Comparison of ENCODE assay signal across 21 mouse cellular contexts in the genomic region with DNA sequence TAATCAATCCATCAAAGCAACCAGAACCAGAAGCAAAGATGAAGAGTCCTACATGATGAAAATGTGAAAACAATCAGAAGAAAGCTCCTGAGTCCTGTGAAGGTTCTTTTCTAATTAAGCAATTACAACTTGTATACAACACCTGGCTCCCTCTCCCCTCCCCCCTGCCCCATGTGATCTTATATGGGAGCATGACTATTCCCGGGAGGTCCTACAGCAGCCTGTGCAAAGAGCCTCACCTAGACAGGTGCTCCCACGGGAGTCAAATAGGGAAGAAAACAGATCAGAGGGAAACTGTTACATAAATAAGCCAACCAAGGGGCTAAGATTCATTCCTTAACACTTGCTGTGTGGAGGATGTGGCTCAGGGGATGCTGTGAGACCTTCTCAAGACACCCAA.
DNase-seq lines count a peak whose midpoint lies in the region; ATAC-seq lines count a peak whose summit lies in the region.
"Had no signal": no experiment of that assay in that cellular context is flagged by ENCODE, and none has a peak within 500 bp of the region (broad histone marks: within the 10 kb centered on the region; RNA-seq: fewer than 3 reads in every experiment).

No protein-coding gene starts in this region.

- no peak overlapping the region for H3K4me2 ChIP-seq in embryonic facial prominence, embryonic 14.5 days (ENCODE audit: low read depth, low read length)
- H3K4me2 ChIP-seq in embryonic facial prominence, embryonic 15.5 days (replicated peaks): no peak overlapping the region
- no peak overlapping the region for H3K4me2 ChIP-seq in kidney, embryonic 16.5 days (replicated peaks; ENCODE audit: low read depth, low read length)

- no peaks in the 10 kb centered on the region for H3K36me3 ChIP-seq in embryonic facial prominence, embryonic 14.5 days (ENCODE audit: control insufficient read depth, insufficient read depth, low read length)
- H3K36me3 ChIP-seq in embryonic facial prominence, embryonic 10.5 days (replicated peaks): no peaks in the 10 kb centered on the region
- no peaks in the 10 kb centered on the region for H3K36me3 ChIP-seq in heart, embryonic 10.5 days
- no peaks in the 10 kb centered on the region for H3K36me3 ChIP-seq in embryonic facial prominence, embryonic 15.5 days
- no peaks in the 10 kb centered on the region for H3K36me3 ChIP-seq in kidney, embryonic 16.5 days (ENCODE audit: insufficient read depth, low read length)
- H3K36me3 ChIP-seq: G1E had no signal

- DNase-seq in embryonic facial prominence, embryonic 14.5 days (ENCODE audit: low spot score): peak; percentile 75
- no peak for DNase-seq in embryonic facial prominence, embryonic 10.5 days (ENCODE audit: low spot score)
- no peak for DNase-seq in heart, embryonic 10.5 days (ENCODE audit: low spot score)
- DNase-seq in heart, postnatal 14 days: no peak
- DNase-seq: adrenal gland, adult 2 months; adrenal gland, adult 8-10 months; adrenal gland, postnatal 10 days; adrenal gland, postnatal 14 days; adrenal gland, postnatal 25 days; adrenal gland, postnatal 36 days; B cell, adult 2 months; cerebellum, adult 11 months; cerebellum, adult 11-12 months; cerebellum, adult 18-20 months had no signal

- WGBS in embryonic facial prominence, embryonic 14.5 days: 73% methylated on average over 2 of the region's 2 CpGs
- WGBS in embryonic facial prominence, embryonic 10.5 days: 88% methylated on average over 2 of the region's 2 CpGs
- WGBS in heart, embryonic 10.5 days: 74% methylated on average over 2 of the region's 2 CpGs
- WGBS in embryonic facial prominence, embryonic 15.5 days: 64% methylated on average over 2 of the region's 2 CpGs
- 64% methylated on average over 2 of the region's 2 CpGs for WGBS in kidney, embryonic 16.5 days

- no peak overlapping the region for H3K27ac ChIP-seq in embryonic facial prominence, embryonic 14.5 days (replicated peaks; ENCODE audit: low read depth, low read length)
- no peak overlapping the region for H3K27ac ChIP-seq in embryonic facial prominence, embryonic 10.5 days (replicated peaks)
- H3K27ac ChIP-seq in heart, embryonic 10.5 days: peak overlapping the region; percentile 44; the same call in 1 of the 2 replicates
- no peak overlapping the region for H3K27ac ChIP-seq in embryonic facial prominence, embryonic 15.5 days (replicated peaks)
- H3K27ac ChIP-seq in kidney, embryonic 16.5 days (ENCODE audit: low read length): no peak overlapping the region

- ATAC-seq in embryonic facial prominence, embryonic 14.5 days (ENCODE audit: low read depth): peak; percentile 89
- ATAC-seq in embryonic facial prominence, embryonic 15.5 days (ENCODE audit: insufficient number of reproducible peaks, low FRiP score, low TSS enrichment, low read depth): peak; percentile 73
- no peak for ATAC-seq in kidney, embryonic 16.5 days (ENCODE audit: low FRiP score, low TSS enrichment)
- ATAC-seq: activated CD4-positive, CD25-positive, alpha-beta regulatory T cell, adult 4 months; CD4-positive, CD25-positive, alpha-beta regulatory T cell, adult 4 months; Patski had no signal

- H3K9me3 ChIP-seq in embryonic facial prominence, embryonic 14.5 days (ENCODE audit: control insufficient read depth, low read length): no peaks in the 10 kb centered on the region
- no peaks in the 10 kb centered on the region for H3K9me3 ChIP-seq in embryonic facial prominence, embryonic 10.5 days
- no peaks in the 10 kb centered on the region for H3K9me3 ChIP-seq in heart, embryonic 10.5 days
- no peaks in the 10 kb centered on the region for H3K9me3 ChIP-seq in embryonic facial prominence, embryonic 15.5 days (replicated peaks)
- no peaks in the 10 kb centered on the region for H3K9me3 ChIP-seq in kidney, embryonic 16.5 days (ENCODE audit: low read length)
- H3K9me3 ChIP-seq: G1E had no signal

- intact Hi-C loops in heart, postnatal 14 days (cut with DNase I): no loop called here

- no peaks in the 10 kb centered on the region for H3K27me3 ChIP-seq in embryonic facial prominence, embryonic 14.5 days (replicated peaks; ENCODE audit: control insufficient read depth, insufficient read depth, low read length)
- no peaks in the 10 kb centered on the region for H3K27me3 ChIP-seq in embryonic facial prominence, embryonic 10.5 days (replicated peaks; ENCODE audit: low read depth, poor library complexity, severe bottlenecking)
- H3K27me3 ChIP-seq in heart, embryonic 10.5 days (ENCODE audit: insufficient read depth, poor library complexity, severe bottlenecking): no peaks in the 10 kb centered on the region
- no peaks in the 10 kb centered on the region for H3K27me3 ChIP-seq in embryonic facial prominence, embryonic 15.5 days
- H3K27me3 ChIP-seq in kidney, embryonic 16.5 days (ENCODE audit: insufficient read depth, low read length): no peaks in the 10 kb centered on the region
- H3K27me3 ChIP-seq: CH12.LX, Patski had no signal

- no peak overlapping the region for H3K4me3 ChIP-seq in embryonic facial prominence, embryonic 14.5 days (ENCODE audit: low read depth, low read length)
- no peak overlapping the region for H3K4me3 ChIP-seq in embryonic facial prominence, embryonic 10.5 days
- no peak overlapping the region for H3K4me3 ChIP-seq in heart, embryonic 10.5 days
- H3K4me3 ChIP-seq in embryonic facial prominence, embryonic 15.5 days (replicated peaks): no peak overlapping the region
- no peak overlapping the region for H3K4me3 ChIP-seq in kidney, embryonic 16.5 days (ENCODE audit: low read length)

- no peaks in the 10 kb centered on the region for H3K4me1 ChIP-seq in embryonic facial prominence, embryonic 14.5 days (ENCODE audit: control insufficient read depth, insufficient read depth, low read length)
- H3K4me1 ChIP-seq in embryonic facial prominence, embryonic 10.5 days: 0 out of 2 replicates have a peak, but pooled peaks cover 7% of the 10 kb centered on the region
- peaks cover 47% of the 10 kb centered on the region for H3K4me1 ChIP-seq in heart, embryonic 10.5 days
- no peaks in the 10 kb centered on the region for H3K4me1 ChIP-seq in embryonic facial prominence, embryonic 15.5 days
- H3K4me1 ChIP-seq in kidney, embryonic 16.5 days (ENCODE audit: insufficient read depth, low read length): no peaks in the 10 kb centered on the region

- H3K9ac ChIP-seq in embryonic facial prominence, embryonic 14.5 days (ENCODE audit: low read depth, low read length): no peak overlapping the region
- no peak overlapping the region for H3K9ac ChIP-seq in embryonic facial prominence, embryonic 15.5 days
- no peak overlapping the region for H3K9ac ChIP-seq in kidney, embryonic 16.5 days (replicated peaks; ENCODE audit: low read length)
